Mouse (Mus musculus) limb, embryonic 12.5 days (tissue): ENCODE data around the gene Asb8. TPM values are rescaled to one million over a fixed set of nuclear protein-coding genes. Genes with fewer than 3 reads are reported as not detected.

Source experiments
- ATAC-seq: fragments of 200-750 bp; cut with Nextera tagmentation; 2 replicates; pipeline ENCODE4 v1.8.0; 2017; ENCODE audit warnings: low read depth, moderate TSS enrichment; ENCODE audit not compliant: insufficient number of reproducible peaks, insufficient read depth, low FRiP score, low TSS enrichment
- H3K27ac ChIP-seq: fragments of 300-500 bp; sonication (generic); 2 replicates; pipeline ENCODE4 v1.5.1; 2016; ENCODE audit warnings: mild to moderate bottlenecking, moderate library complexity
- H3K27me3 ChIP-seq: fragments of 300-500 bp; sonication (generic); 2 replicates; pipeline ENCODE4 v1.6.1; 2016; ENCODE audit warnings: mild to moderate bottlenecking, moderate library complexity
- H3K36me3 ChIP-seq: fragments of 300-500 bp; sonication (generic); 2 replicates; pipeline ENCODE4 v1.6.1; 2016; ENCODE audit warnings: mild to moderate bottlenecking, moderate library complexity
- H3K4me1 ChIP-seq: fragments of 300-500 bp; sonication (generic); replicated peaks from 2 replicates; pipeline ENCODE4 v1.6.1; 2016
- H3K4me2 ChIP-seq: fragments of 300-500 bp; sonication (generic); 2 replicates; pipeline ENCODE4 v1.6.1; 2016; ENCODE audit warnings: mild to moderate bottlenecking, moderate library complexity
- H3K4me3 ChIP-seq: fragments of 300-500 bp; sonication (generic); replicated peaks from 2 replicates; pipeline ENCODE4 v1.5.1; 2016; ENCODE audit warnings: mild to moderate bottlenecking
- H3K9ac ChIP-seq: fragments of 300-500 bp; sonication (generic); replicated peaks from 2 replicates; pipeline ENCODE4 v1.6.1; 2016; ENCODE audit warnings: mild to moderate bottlenecking, moderate library complexity
- H3K9me3 ChIP-seq: fragments of 300-500 bp; sonication (generic); 2 replicates; pipeline ENCODE4 v1.6.1; 2016; ENCODE audit warnings: mild to moderate bottlenecking, moderate library complexity
- whole genome bisulfite sequencing: fragments of 180-500 bp; shearing (Covaris S2); methylation state at CpG from one replicate; pipeline ENCODE4 v1.1.7; 2016; 5-methylcytosine and 5-hydroxymethylcytosine counted together
- polyA plus RNA-seq: library from polyadenylated mRNA; unstranded; fragments of >200 nt; fragmentation: Nextera tagmentation; extraction: Ambion mirVana; gene quantifications from 2 replicates; pipeline ENCODE4 v1.2.1, GENCODE M21; 2016

The Asb8 gene
- polyA plus RNA-seq, 1 experiment from 2014 or later, result 42.4 TPM

- H3K9me3 ChIP-seq, result no peaks in the 10 kb centered on the region
- no peak overlapping the region for H3K4me3 ChIP-seq
- no peak overlapping the region for H3K4me2 ChIP-seq
- H3K9ac ChIP-seq, result no peak overlapping the region
- no peaks in the 10 kb centered on the region for H3K27me3 ChIP-seq
- 0 out of 2 replicates have a peak, but pooled peaks cover 2% of the 10 kb centered on the region for H3K36me3 ChIP-seq
- H3K4me1 ChIP-seq, result peaks cover 16% of the 10 kb centered on the region
- 91% methylated on average over 12 of the region's 12 CpGs for WGBS
- H3K27ac ChIP-seq, result no peak overlapping the region
- no peak for ATAC-seq
Measured at GRCm38 (mm10) chr15:98094905-98095304, 70.5 kb downstream of the Asb8 start.

GRCm38 (mm10) chr15:98093121-98094011, 72.1 kb downstream of the Asb8 start, which contains the start of gene Senp1:
Gene Senp1 (minus strand): TSS chr15:98093744.
- peak; percentile 92 for ATAC-seq
- H3K9me3 ChIP-seq, result no peaks in the 10 kb centered on the region
- peaks cover 11% of the 10 kb centered on the region; the same call in 1 of the 2 replicates for H3K36me3 ChIP-seq
- peak within 1 kb of the TSS; percentile 95 for H3K27ac ChIP-seq
- H3K4me2 ChIP-seq, result peak within 1 kb of the TSS; percentile 71
- H3K4me1 ChIP-seq, result peaks cover 16% of the 10 kb centered on the region
- peak within 1 kb of the TSS; percentile 87 for H3K4me3 ChIP-seq
- peak within 1 kb of the TSS; percentile 89 for H3K9ac ChIP-seq
- no peaks in the 10 kb centered on the region for H3K27me3 ChIP-seq
- WGBS, result 1% methylated on average over 58 of the region's 58 CpGs

DNA sequence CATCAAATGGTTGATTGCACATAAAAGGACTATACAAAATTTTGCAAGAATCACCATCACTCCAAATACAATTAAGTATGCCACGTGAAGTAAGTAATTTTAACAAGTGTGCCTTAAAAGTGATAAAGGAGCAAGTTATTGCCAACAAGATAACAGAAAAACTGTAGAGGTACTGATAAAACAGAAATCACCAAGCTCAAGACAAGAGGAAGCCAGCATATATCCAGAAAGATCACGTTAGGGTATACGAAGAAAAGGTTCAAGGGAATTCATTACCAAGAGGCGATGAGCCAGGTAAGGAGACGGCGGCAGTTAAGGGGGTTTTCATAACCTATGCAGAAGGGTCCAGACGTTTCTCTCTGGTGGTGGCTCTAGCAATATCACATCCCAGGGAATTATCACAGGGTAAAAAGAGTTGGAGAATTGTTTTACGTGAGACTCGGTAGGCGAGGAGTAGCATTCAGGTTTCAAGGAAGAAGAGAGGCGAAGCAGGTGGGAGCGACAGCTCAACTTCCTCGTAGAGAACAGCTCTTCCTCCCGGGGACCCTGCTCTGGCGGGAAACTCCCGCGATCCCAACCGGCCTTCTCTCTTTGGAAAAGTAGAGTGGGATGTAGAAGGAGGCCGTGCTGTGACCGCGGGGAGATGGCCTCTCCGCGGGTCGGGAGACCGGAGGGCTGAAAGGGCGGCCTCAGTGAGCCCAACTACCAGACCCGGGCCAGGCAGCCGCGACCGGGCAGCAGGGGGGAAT, 72.9 kb downstream of the Asb8 start, which contains the start of gene Pfkm:
Gene Pfkm (plus strand): TSS at position 218 of the 749 bp plus-strand sequence.
- H3K27me3 ChIP-seq, result no peaks in the 10 kb centered on the region
- no peak for ATAC-seq
- no peaks in the 10 kb centered on the region for H3K9me3 ChIP-seq
- H3K27ac ChIP-seq, result peak within 1 kb of the TSS; percentile 95
- WGBS, result under 1% methylated on average over 30 of the region's 30 CpGs
- H3K4me3 ChIP-seq, result peak within 1 kb of the TSS; percentile 87
- peaks cover 18% of the 10 kb centered on the region; the same call in 1 of the 2 replicates for H3K36me3 ChIP-seq
- peak within 1 kb of the TSS; percentile 71 for H3K4me2 ChIP-seq
- peaks cover 16% of the 10 kb centered on the region for H3K4me1 ChIP-seq
- H3K9ac ChIP-seq, result peak within 1 kb of the TSS; percentile 89

DNA sequence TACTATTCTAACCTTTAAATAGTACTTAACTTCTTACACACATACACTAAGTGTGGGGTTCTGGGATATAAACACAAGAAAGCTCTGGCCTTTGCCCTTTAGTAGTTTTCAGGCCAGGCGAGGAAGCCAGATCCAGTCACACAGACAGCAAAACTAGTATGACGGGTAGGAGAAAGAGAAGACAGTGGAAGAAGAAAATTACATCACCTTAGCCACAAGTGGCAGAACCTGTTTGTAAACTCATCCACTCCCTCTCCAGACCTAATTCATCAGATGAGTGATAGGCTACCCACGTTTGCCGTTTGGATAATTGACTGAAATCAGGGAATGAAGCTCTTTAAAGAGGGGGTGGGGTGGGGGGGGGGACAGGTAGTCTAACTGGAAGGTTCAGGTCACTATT, 73.6 kb downstream of the Asb8 start:
- Histone ChIP-seq H3K4me3 (peak overlapping the region; percentile 87), H3K9me3 (no peaks in the 10 kb centered on the region), H3K27ac (no peak overlapping the region), H3K9ac (peak overlapping the region; percentile 89), H3K4me1 (peaks cover 16% of the 10 kb centered on the region), H3K27me3 (no peaks in the 10 kb centered on the region), H3K36me3 (peaks cover 18% of the 10 kb centered on the region; the same call in 1 of the 2 replicates), H3K4me2 (peak overlapping the region; percentile 71)
- ATAC-seq, result no peak
- WGBS, result 24% methylated on average over 4 of the region's 4 CpGs

GRCm38 (mm10) chr15:98089421-98090183, 75.8 kb downstream of the Asb8 start:
- H3K27ac ChIP-seq, result no peak overlapping the region
- H3K36me3 ChIP-seq, result peaks cover 34% of the 10 kb centered on the region
- H3K4me3 ChIP-seq, result no peak overlapping the region
- H3K27me3 ChIP-seq, result no peaks in the 10 kb centered on the region
- no peaks in the 10 kb centered on the region for H3K9me3 ChIP-seq
- H3K4me1 ChIP-seq, result peaks cover 16% of the 10 kb centered on the region
- ATAC-seq, result no peak
- H3K9ac ChIP-seq, result no peak overlapping the region
- H3K4me2 ChIP-seq, result no peak overlapping the region
- WGBS, result 79% methylated on average over 9 of the region's 9 CpGs

- Histone ChIP-seq H3K4me2 (no peak overlapping the region), H3K27me3 (no peaks in the 10 kb centered on the region), H3K9ac (no peak overlapping the region), H3K27ac (no peak overlapping the region), H3K4me1 (peaks cover 15% of the 10 kb centered on the region), H3K9me3 (no peaks in the 10 kb centered on the region), H3K36me3 (peaks cover 41% of the 10 kb centered on the region), H3K4me3 (no peak overlapping the region)
- WGBS, result 93% methylated on average over 1 of the region's 1 CpGs
- ATAC-seq, result no peak
Measured at GRCm38 (mm10) chr15:98088889-98089288, 76.5 kb downstream of the Asb8 start.

Other genes starting within 250 kb of the Asb8 start
- gene Tmem106c, start 201.4 kb downstream of the Asb8 start, polyA plus RNA-seq, result 30.9 and 33.9 TPM in 2 replicates
- 431 and 545 TPM in 2 replicates for gene Col2a1, start 160.9 kb downstream of the Asb8 start, polyA plus RNA-seq
- gene Pfkm, start 73.0 kb downstream of the Asb8 start, polyA plus RNA-seq, result 49.4 and 52.7 TPM in 2 replicates
- 46.3 and 46.9 TPM in 2 replicates for gene Senp1, start 71.9 kb downstream of the Asb8 start, polyA plus RNA-seq
- gene Ccdc184, start 1.5 kb upstream of the Asb8 start, polyA plus RNA-seq, result 0.32 and 0.41 TPM in 2 replicates
- gene Olfr288, start 29.9 kb upstream of the Asb8 start, polyA plus RNA-seq, result not detected in 2 replicates
- not detected in 2 replicates for gene Gm44579, start 55.4 kb upstream of the Asb8 start, polyA plus RNA-seq
- not detected in 2 replicates for gene Olfr287, start 55.4 kb upstream of the Asb8 start, polyA plus RNA-seq
- gene Olfr286, start 68.8 kb upstream of the Asb8 start, polyA plus RNA-seq, result not detected in 2 replicates
- not detected in 2 replicates for gene H1fnt, start 91.7 kb upstream of the Asb8 start, polyA plus RNA-seq
- 0.29 and 0.52 TPM in 2 replicates for gene Zfp641, start 130.5 kb upstream of the Asb8 start, polyA plus RNA-seq
- not detected in 2 replicates for gene Olfr285, start 151.7 kb upstream of the Asb8 start, polyA plus RNA-seq
- not detected in 2 replicates for gene Olfr284, start 175.4 kb upstream of the Asb8 start, polyA plus RNA-seq
- not detected in 2 replicates for gene Olfr283, start 215.3 kb upstream of the Asb8 start, polyA plus RNA-seq